Mouse (Mus musculus): ENCODE measurements around the gene Nes. TPM values are rescaled to one million over a fixed set of nuclear protein-coding genes. Genes with fewer than 3 reads are reported as not detected.

Nes gene
- total RNA-seq, 2 experiments from 2014 or later: 37.2 to 51.2 TPM

DNA sequence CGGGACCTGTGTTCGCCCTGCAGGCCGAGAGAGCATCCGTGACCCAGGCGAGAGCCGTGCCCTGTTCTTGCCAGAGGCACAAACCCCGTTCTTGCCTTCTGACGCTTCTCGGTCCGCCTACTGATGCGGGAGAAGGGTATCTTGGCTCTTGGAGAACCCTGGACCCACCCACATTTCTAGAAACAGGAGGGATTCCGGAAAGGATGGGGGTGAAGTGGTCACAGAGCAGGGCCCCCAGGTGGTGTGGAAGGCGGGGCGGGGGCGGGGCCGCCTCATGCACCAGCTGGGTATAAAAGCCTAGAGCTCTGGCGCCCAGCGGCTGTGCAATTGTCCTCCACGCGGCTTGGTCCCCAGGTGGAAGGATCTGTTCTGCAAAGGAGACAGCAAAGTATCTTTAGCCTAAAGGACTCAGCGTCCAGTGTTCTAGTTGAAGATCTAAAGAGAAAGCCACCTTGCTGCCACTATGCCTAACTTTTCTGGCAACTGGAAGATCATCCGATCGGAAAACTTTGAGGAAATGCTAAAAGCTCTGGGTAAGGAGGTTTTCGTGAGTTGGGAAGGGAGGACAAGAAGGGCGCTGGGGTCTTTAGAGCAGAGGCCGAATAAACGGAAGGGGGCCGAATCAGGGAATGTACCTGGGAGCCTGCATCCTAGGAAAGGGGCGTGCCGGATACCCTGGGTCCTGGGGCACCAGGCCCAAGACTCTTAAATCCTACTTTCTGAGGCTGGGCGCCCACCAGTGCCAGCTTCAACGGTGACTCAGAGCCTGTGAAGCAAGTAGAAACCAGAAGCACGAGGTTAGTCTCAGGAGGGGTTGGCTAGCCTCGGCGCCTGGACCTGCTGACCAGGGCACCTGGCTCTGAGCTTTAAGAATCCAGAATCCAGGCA is 22.3 kb upstream of the Nes start, which contains the start of gene Crabp2:
Crabp2 (plus strand) TSS at position 289 of the 888 bp plus-strand sequence.
- intact Hi-C loops (cut with DNase I; ENCODE audit: low total_unique reads): loop anchor here (10.0 kb wide), 1 partner anchor 106 kb away; the partner anchor contains the start of gene Naxe
- no peak for DNase-seq

DNA sequence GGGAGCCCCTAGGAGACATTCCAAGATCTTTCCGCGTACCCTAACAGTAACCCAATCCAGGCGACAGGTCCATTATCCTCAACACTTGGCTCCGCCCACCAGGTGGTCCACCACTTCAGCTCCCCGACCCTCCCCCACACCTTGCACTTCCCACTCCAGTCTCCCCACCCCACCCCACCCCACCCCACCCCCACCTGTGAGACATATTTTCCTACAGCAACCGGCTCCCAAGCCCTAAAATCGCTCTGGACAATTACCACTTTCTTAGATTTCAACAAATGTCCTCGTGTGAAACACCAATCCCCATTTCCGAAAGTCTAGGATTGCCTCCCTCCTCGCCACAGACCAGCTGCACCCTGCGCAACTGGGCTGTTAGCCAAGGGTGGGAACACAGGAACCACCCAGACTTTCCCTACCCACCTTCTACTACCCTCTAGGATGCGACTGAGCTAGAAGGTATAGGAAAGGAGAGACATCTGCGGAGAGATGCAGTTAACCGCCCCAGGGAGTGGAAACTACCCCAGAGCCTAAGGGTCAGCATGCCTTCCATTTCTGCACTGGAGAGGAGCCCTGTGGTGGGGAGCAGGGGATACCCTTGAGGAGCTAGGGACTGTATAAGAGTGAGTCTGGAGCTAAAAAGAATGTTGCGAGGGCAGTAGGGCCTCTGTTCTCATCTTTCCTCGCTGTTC is 21.5 kb upstream of the Nes start:
- intact Hi-C loops (cut with DNase I; ENCODE audit: low total_unique reads): loop anchor here (10.0 kb wide), 1 partner anchor 105 kb away; the partner anchor contains the start of gene Naxe
- no peak for DNase-seq

DNA sequence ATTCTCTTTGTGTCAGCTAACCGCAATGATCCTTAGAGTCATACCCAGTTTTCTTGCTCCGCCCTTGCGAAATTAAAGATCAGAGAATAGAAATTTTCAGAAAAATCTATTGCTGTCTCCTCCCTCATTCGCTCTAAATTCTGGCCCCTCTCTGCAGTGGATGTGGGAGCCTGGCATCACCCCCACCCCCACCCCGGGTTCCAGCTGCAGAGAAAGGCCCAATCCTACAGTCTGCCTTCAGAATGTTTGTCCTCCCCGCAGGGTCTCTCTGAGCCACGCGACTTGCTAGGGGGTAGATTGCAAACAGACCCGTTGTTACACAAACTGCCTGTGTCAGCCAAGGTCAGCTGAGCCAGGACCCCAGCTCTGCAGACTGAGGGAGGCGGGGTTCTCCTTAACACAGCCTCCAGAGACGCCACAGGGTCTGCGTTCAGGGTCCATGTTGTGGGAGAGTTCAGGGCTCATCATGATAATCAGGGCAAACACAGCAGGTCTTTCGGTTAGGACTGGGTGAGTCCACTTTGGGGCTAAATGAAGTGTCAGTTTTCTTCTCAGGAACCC is 20.8 kb upstream of the Nes start:
- intact Hi-C loops (cut with DNase I; ENCODE audit: low total_unique reads): loop anchor here (10.0 kb wide), 1 partner anchor 105 kb away; the partner anchor contains the start of gene Naxe

GRCm38 (mm10) chr3:87951946-87952345 is 18.9 kb upstream of the Nes start:
- intact Hi-C loops (cut with DNase I; ENCODE audit: low total_unique reads): no loop called here
- DNase-seq: no peak

More for the DNA sequence above, 20.8 kb upstream of the Nes start:
- no peak for DNase-seq

DNA sequence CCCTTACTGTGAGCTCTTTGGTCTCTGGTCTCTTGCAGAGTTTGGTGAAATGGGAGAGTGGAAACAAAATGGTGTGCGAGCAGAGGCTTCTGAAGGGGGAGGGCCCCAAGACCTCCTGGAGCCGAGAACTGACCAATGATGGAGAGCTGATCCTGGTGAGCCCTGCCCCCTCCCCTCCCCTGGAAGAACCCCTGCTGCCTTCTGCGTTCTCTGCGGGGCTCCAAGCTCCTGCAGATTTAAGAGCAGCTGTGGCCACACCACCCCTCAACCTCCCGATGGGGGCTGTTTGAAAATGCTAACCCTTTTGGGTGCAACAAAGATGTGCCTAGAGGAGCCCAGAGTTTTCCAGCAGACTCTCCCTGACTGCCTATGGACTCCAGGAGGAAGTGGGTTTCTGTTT is 18.4 kb upstream of the Nes start:
- DNase-seq: no peak
- intact Hi-C loops (cut with DNase I; ENCODE audit: low total_unique reads): no loop called here

GRCm38 (mm10) chr3:87958056-87958455 is 12.8 kb upstream of the Nes start:
- intact Hi-C loops (cut with DNase I; ENCODE audit: low total_unique reads): no loop called here
- DNase-seq: no peak

DNA sequence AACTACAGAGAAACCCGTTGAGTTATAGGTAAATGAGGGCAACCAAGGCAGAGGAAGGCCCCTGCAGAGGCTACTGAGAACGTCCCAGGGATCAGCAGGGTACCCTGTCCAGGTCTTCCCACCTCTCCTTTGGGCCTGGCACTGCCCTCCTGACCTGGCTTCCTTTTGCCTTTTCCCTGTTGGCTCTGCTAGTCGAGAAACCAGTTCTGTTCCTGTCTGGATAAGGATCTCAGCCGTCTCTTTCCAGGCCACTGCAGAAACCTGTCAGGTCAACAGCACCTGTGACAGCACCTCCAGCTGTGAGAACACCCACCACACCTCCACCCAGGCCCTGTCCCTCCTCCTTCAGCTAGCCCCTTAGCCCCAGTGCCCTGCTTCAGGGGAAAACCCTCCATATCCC is 12.4 kb upstream of the Nes start:
- DNase-seq: no peak
- intact Hi-C loops (cut with DNase I; ENCODE audit: low total_unique reads): no loop called here

DNA sequence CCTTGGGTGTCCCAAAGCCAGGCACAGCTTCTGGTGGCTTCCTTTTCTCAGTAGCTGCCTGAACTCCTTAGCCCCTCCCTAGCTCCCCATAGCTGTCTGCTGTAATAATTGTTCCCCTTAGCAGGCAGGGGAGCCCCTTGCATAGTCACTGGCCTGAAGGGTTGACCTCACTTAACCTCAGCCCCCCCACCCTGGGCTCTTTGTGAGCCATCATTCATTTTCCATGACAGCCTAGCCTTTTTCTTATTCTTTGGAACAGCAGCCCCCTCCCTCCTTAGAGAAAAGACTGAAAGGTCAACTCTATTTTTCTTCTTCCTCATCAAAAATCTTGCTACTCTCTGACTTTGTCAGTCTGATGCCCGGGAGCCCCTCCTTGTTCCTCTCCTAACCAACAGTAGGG is 11.9 kb upstream of the Nes start:
- intact Hi-C loops (cut with DNase I; ENCODE audit: low total_unique reads): no loop called here
- no peak for DNase-seq

GRCm38 (mm10) chr3:87959371-87959770 is 11.5 kb upstream of the Nes start:
- DNase-seq: no peak
- intact Hi-C loops (cut with DNase I; ENCODE audit: low total_unique reads): no loop called here

DNA sequence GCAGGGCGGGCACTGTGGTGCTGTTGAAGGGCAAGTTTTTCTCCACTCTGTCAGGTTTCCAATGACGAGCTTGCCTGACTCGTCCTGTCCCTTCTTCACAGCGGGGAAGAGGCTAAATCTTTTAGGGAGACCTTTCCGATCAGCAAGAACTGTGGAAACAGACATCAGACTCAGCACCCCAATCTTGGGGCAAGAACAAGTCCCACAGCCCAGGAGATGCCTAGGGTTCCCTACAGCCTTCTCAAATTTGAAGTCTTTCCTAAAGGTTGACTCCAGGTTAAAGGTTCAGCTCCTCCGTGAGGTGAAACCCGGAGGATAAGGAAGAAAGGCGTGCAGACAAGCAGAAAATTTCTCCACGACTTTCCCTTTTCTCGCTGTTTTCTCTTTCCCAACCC is 10.7 kb upstream of the Nes start:
- intact Hi-C loops (cut with DNase I; ENCODE audit: low total_unique reads): loop anchor here (2.0 kb wide), 1 partner anchor 23 kb away; no protein-coding TSS in a partner anchor
- DNase-seq: no peak

GRCm38 (mm10) chr3:87960586-87961191 is 10.2 kb upstream of the Nes start:
- intact Hi-C loops (cut with DNase I; ENCODE audit: low total_unique reads): loop anchor here (2.0 kb wide), 1 partner anchor 24 kb away; no protein-coding TSS in a partner anchor
- DNase-seq: peak; percentile 93

DNA sequence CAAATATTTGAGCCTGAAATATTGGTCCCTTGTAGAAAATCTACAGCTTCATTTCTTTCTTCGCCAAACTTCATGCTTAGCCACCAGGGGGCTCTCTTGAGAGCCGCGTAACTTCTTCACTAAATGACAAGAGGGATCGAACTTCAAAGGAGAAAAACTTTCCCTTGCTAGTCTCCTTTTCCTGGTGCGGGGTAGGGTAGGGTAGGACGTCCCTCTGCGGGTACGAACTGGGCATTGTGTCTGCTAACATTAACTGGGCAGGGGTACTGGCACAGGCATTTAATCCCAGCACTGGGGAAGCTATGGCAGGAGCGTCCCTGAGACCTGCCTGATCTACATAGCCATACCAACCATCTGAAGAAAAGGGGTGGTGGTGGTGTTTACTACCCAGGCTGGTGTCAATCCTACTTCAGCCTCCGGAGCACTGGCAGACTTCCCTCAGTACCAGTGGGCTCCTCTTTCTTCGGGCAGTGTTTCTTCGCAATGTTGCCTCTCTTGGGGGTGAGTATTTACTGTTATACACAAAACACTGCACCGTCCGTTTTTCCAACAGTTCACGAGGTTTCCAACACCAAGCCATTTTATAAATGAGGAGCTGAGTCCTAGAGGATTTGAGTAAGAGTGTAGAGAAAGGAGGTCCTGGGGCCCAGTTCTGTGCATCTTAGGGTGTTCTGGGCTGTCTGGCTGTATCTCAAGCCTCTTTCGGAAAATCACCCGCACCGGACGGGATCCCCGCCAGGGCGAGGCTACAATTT is 517 bp upstream of the Nes start:
- DNase-seq: no peak
- intact Hi-C loops (cut with DNase I; ENCODE audit: low total_unique reads): loop anchor here (2.0 kb wide), 1 partner anchor 14 kb away; no protein-coding TSS in a partner anchor

DNA sequence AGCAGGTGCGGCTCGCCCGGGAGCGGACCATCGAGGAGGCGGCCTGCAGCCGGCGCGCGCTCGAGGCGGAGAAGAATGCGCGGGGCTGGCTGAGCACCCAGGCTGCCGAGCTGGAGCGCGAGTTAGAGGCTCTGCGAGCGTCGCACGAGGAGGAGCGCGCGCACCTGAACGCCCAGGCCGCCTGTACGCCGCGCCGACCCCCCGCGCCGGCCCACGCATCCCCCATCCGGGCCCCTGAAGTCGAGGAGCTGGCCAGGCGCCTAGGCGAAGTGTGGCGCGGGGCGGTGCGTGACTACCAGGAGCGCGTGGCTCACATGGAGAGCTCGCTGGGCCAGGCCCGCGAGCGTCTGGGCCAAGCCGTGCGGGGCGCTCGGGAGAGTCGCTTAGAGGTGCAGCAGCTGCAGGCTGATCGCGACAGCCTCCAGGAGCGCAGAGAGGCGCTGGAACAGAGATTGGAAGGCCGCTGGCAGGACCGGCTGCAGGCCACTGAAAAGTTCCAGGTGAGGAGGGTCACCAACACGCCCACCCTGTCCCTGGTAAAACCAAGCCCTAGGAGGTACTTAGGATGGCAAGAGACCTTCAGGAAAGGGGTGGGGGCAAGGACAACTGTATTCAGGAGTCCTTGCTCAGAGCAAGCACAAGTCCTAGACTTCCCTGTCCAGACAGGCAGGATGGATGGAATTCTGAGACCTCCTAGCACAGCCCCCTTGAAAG is 768 bp downstream of the Nes start:
- no peak for DNase-seq
- intact Hi-C loops (cut with DNase I; ENCODE audit: low total_unique reads): loop anchor here (2.0 kb wide), 1 partner anchor 13 kb away; no protein-coding TSS in a partner anchor

GRCm38 (mm10) chr3:87972203-87972664 is 1.4 kb downstream of the Nes start:
- no peak for DNase-seq
- intact Hi-C loops (cut with DNase I; ENCODE audit: low total_unique reads): no loop called here

DNA sequence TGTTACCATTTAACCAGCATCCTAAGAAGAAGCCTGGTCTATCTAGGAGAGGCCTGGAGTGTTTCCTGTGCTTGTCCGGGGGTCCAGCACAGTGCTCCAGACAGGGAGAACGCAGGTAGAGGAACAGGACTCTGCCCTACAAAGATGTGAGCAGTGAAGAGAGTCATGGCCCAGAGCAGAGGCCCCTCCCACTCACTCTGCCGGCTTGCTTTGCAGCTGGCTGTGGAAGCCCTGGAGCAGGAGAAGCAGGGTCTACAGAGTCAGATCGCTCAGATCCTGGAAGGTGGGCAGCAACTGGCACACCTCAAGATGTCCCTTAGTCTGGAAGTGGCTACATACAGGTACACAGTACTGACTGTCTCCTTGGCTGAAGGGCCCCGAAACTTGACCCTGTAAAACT is 1.9 kb downstream of the Nes start:
- no peak for DNase-seq
- intact Hi-C loops (cut with DNase I; ENCODE audit: low total_unique reads): no loop called here

DNA sequence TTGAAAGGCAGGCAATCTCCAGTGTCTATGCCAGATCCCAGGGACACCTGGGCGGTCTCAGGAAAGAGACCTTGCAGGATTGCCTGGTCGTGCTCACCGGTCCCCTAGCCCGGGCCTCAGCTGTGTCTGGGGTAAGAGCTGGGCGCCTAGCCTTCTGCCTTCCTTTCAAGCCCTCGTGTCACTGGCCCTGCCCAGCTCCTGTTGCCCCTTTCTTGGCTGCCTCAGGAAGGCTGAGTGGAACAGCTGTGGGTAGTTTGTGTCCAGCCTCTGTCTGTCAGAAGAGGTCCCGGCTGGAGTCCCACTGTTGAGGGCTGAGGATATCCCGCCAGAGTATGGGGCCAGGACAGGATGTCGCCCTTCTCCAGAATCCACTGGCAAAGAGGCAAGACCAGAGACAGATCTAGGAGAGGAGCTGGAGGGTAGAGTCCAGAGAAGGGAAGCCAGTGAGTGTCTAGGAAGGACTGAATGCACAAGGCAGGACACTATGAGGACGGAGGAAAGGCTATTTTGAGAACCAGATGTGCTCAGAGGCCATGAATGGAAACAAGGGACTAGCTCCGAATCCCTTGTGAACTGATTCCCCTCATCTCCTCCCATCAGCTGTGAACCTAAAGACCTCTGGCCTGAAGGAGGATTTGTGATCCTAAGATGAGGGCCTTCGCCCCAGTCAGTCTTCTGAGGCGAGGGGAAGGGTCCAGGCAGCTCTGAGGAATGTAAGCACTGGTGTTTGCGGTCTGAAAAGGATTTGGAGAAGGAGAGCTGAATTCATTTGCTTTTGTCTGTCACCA is 2.9 kb downstream of the Nes start:
- intact Hi-C loops (cut with DNase I; ENCODE audit: low total_unique reads): no loop called here
- no peak for DNase-seq

DNA sequence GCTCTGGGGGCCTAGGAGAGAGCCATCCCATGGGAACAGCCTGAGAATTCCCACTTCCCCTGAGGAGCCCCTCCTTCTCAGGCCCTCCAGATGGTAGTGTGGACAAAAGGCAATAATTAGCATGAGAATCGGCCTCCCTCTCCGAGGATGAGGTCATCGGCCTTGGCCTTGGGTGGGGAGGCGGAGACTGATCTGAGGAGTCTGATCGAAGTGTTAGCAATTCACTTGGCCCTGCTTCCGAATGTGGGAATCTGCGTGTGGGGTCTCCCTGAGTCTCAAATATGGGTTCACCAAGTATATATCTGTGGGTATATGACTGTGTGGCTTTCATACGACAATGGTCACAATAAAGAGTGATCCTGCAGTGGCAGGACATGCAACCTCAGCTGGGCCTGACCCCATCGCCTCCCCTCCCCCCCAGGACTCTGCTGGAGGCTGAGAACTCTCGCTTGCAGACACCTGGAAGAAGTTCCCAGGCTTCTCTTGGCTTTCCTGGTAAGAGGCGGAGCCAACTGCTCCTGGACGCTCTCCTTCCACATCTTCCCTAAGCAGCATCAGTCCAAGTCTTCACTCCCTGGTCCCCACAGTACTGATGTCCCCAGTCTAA is 3.6 kb downstream of the Nes start:
- intact Hi-C loops (cut with DNase I; ENCODE audit: low total_unique reads): no loop called here
- DNase-seq: no peak

All from gastrocnemius, postnatal 14 days (tissue).